Mouse (Mus musculus) bone marrow macrophage, adult 2 months (primary cell): ENCODE measurements around the gene Kdm2b.

Experiments used
- CTCF ChIP-seq: IDR thresholded peaks from 2 replicates; pipeline ENCODE4 v1.5.1; 2012; ENCODE audit warnings: low read depth, mild to moderate bottlenecking, low read length, moderate library complexity
- POLR2A ChIP-seq: IDR thresholded peaks from 2 replicates; pipeline ENCODE4 v1.6.1; 2012; ENCODE audit warnings: mild to moderate bottlenecking, low read depth, low read length, borderline replicate concordance

GRCm38 (mm10) chr5:122986091-122986493, 3.5 kb downstream of the Kdm2b start:
- TF ChIP-seq POLR2A: no peak
- TF ChIP-seq CTCF: no peak
